Mouse (Mus musculus): Measurements from ENCODE around the gene Grxcr1.

DNA sequence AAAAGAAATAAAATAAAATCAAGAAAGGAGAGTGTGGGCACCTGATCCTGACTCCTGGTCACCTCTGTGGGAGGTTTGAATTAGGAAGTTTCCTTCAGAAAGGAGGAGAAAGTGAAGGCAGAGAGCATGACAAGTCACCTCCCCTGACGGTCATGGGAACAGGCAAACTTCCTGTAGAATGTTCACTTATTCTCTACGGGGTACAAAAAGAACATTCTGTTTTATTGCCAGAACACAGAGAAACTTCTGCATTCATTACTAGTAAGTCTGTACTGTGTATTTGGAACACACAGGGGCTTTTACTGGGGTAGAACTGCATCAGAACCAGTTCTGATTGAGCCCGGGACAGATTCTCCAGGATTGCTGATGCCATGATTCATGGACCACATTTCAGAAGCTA lies 55.5 kb downstream of the Grxcr1 start:
- no peak for TF ChIP-seq CTCF (IDR thresholded peaks at IDR 0.05; ENCODE audit: low read depth)
- TF ChIP-seq EP300 (optimal IDR thresholded peaks at IDR 0.05), result no peak
